Mouse (Mus musculus) CH12.LX (cell line): ENCODE results near the gene Tns3. TPM values are rescaled to one million over a fixed set of nuclear protein-coding genes. Genes with fewer than 3 reads are reported as not detected.

ENCODE experiments used
- DNase-seq: peaks from one replicate; pipeline ENCODE4 v3.0.0-alpha.2; 2013; ENCODE audit errors: extremely low read depth
- H3K27ac ChIP-seq: 2 replicates; pipeline ENCODE4 v1.5.1; 2012; ENCODE audit warnings: low read depth, mild to moderate bottlenecking, control low read depth, moderate library complexity; ENCODE audit not compliant: insufficient read depth
- H3K27me3 ChIP-seq: replicated peaks from 2 replicates; pipeline ENCODE3; 2012; ENCODE audit warnings: inconsistent platforms
- H3K36me3 ChIP-seq, 2 experiments: replicated peaks in 1 of 2; 2 replicates each; pipeline versions ENCODE3 to v1.6.1; 2012; ENCODE audit warnings: inconsistent platforms in 1 of 2, low read length in 1 of 2, mild to moderate bottlenecking in 1 of 2, mixed read lengths in 1 of 2, moderate library complexity in 1 of 2; ENCODE audit not compliant: control insufficient read depth in 1 of 2, insufficient read depth in 1 of 2
- H3K4me1 ChIP-seq, 2 experiments: 2 replicates each; pipeline ENCODE4 v1.6.1; 2012; ENCODE audit warnings: inconsistent platforms in 1 of 2, moderate library complexity in 1 of 2; ENCODE audit not compliant: insufficient read depth in 2 of 2, control insufficient read depth in 1 of 2
- H3K4me2 ChIP-seq: 2 replicates; pipeline ENCODE4 v1.6.1; 2012; ENCODE audit warnings: low read depth, mild to moderate bottlenecking, control low read depth; ENCODE audit not compliant: poor library complexity, insufficient read depth, severe bottlenecking
- H3K4me3 ChIP-seq, 3 experiments: fragments of 150-350 bp in 1 of 3; sonication (generic) in 1 of 3; replicated peaks in 1 of 3; 2 replicates each; pipeline versions ENCODE3 to v1.5.1; 2011 to 2012; ENCODE audit warnings: low read depth in 2 of 3, low read length in 2 of 3, mild to moderate bottlenecking in 2 of 3, moderate library complexity in 2 of 3, control low read depth in 1 of 3, improper control_type of control experiment in 1 of 3, inconsistent platforms in 1 of 3, mixed read lengths in 1 of 3; ENCODE audit not compliant: poor library complexity in 1 of 3
- H3K79me2 ChIP-seq: replicated peaks from 2 replicates; pipeline ENCODE4 v1.6.1; 2012; ENCODE audit warnings: mild to moderate bottlenecking, moderate library complexity; ENCODE audit not compliant: control insufficient read depth, poor library complexity, insufficient read depth, severe bottlenecking; ENCODE audit errors: extremely low read depth
- H3K9ac ChIP-seq: 2 replicates; pipeline ENCODE4 v1.6.1; 2012; ENCODE audit warnings: low read depth, mild to moderate bottlenecking, control low read depth, moderate library complexity; ENCODE audit not compliant: insufficient read depth
- H3K9me3 ChIP-seq: replicated peaks from 2 replicates; pipeline ENCODE3; 2012; ENCODE audit warnings: low read length, inconsistent platforms, mixed read lengths
- BHLHE40 ChIP-seq: IDR thresholded peaks from 2 replicates; pipeline ENCODE4 v1.6.1; 2011; ENCODE audit warnings: mild to moderate bottlenecking, low read depth, low read length, improper control_type of control experiment
- CHD2 ChIP-seq: IDR thresholded peaks from 2 replicates; pipeline ENCODE4 v1.6.1; 2011; ENCODE audit warnings: low read length, improper control_type of control experiment
- ETS1 ChIP-seq: conservative IDR thresholded peaks from 2 replicates; pipeline ENCODE4 v1.6.1; 2012; ENCODE audit warnings: low read depth, mild to moderate bottlenecking, inconsistent platforms, low read length, improper control_type of control experiment, moderate library complexity
- HCFC1 ChIP-seq: IDR thresholded peaks from 2 replicates; pipeline ENCODE4 v1.6.1; 2012; ENCODE audit warnings: low read depth, mild to moderate bottlenecking, inconsistent platforms, low read length, improper control_type of control experiment
- JUND ChIP-seq: conservative IDR thresholded peaks from 2 replicates; pipeline ENCODE4 v1.6.1; 2011; ENCODE audit warnings: low read depth, low read length, improper control_type of control experiment
- MAFK ChIP-seq: IDR thresholded peaks from 2 replicates; pipeline ENCODE4 v1.6.1; 2011; ENCODE audit warnings: low read length, improper control_type of control experiment; ENCODE audit not compliant: insufficient replicate concordance
- MXI1 ChIP-seq: IDR thresholded peaks from 2 replicates; pipeline ENCODE4 v1.6.1; 2011; ENCODE audit warnings: mild to moderate bottlenecking, low read depth, low read length, improper control_type of control experiment
- MYC ChIP-seq: IDR thresholded peaks from 2 replicates; pipeline ENCODE4 v1.6.1; 2011; ENCODE audit warnings: low read depth, mild to moderate bottlenecking, improper control_type of control experiment, low read length
- NELFE ChIP-seq: IDR thresholded peaks from 2 replicates; pipeline ENCODE4 v1.6.1; 2011; ENCODE audit warnings: low read depth, low read length, improper control_type of control experiment
- PAX5 ChIP-seq: IDR thresholded peaks from 2 replicates; pipeline ENCODE4 v1.6.1; 2012; ENCODE audit warnings: low read length, inconsistent platforms, mixed read lengths
- RAD21 ChIP-seq: IDR thresholded peaks from 2 replicates; pipeline ENCODE4 v1.6.1; 2011; ENCODE audit warnings: low read depth, mild to moderate bottlenecking, low read length, improper control_type of control experiment, moderate library complexity
- RCOR1 ChIP-seq: conservative IDR thresholded peaks from 2 replicates; pipeline ENCODE4 v1.6.1; 2012; ENCODE audit warnings: low read depth, mild to moderate bottlenecking, inconsistent platforms, low read length, improper control_type of control experiment
- SIN3A ChIP-seq: IDR thresholded peaks from 2 replicates; pipeline ENCODE4 v1.6.1; 2012; ENCODE audit warnings: low read length, improper control_type of control experiment, inconsistent platforms
- TBP ChIP-seq: conservative IDR thresholded peaks from 2 replicates; pipeline ENCODE4 v1.6.1; 2011; ENCODE audit warnings: low read depth, low read length, improper control_type of control experiment
- TCF12 ChIP-seq: IDR thresholded peaks from 2 replicates; pipeline ENCODE4 v1.6.1; 2014; ENCODE audit warnings: low read depth, mild to moderate bottlenecking, inconsistent platforms, low read length, improper control_type of control experiment
- ZKSCAN1 ChIP-seq: IDR thresholded peaks from 2 replicates; pipeline ENCODE4 v1.6.1; 2012; ENCODE audit warnings: low read depth, inconsistent platforms, low read length, improper control_type of control experiment, borderline replicate concordance
- ZMIZ1 ChIP-seq: IDR thresholded peaks from 2 replicates; pipeline ENCODE4 v1.6.1; 2012; ENCODE audit warnings: low read depth, mild to moderate bottlenecking, inconsistent platforms, low read length, improper control_type of control experiment
- ZNF384 ChIP-seq: IDR thresholded peaks from 2 replicates; pipeline ENCODE4 v1.6.1; 2012; ENCODE audit warnings: low read depth, low read length, improper control_type of control experiment, inconsistent platforms
- dilution Hi-C: fragments of 300-500 bp; cut with MboI; formaldehyde crosslinking; loops from 2 replicates; pipeline ENCODE4 v1.14.3; 2020; ENCODE audit warnings: low sequenced_read_pairs; ENCODE audit not compliant: extremely low pct_unique_long_range_greater_than_20kb, extremely low pct_ligation_motif_present
- in situ Hi-C: fragments of 300-500 bp; cut with MboI; formaldehyde crosslinking; loops from 3 replicates; pipeline ENCODE4 v1.14.3; 2019; ENCODE audit warnings: low sequenced_read_pairs, low pct_ligation_motif_present, low pct_unique_long_range_greater_than_20kb, mixed read lengths
- polyA plus RNA-seq: library from polyadenylated mRNA; unstranded; fragments of >175 nt; gene quantifications from 2 replicates; pipeline ENCODE4 v1.2.1, GENCODE M21; 2012; ENCODE audit warnings: low read depth; ENCODE audit not compliant: insufficient read length
- total RNA-seq, 2 experiments: library from RNA; depleted of rRNA; stranded (reverse); fragments of 300-350 nt in 1 of 2; fragments of >200 nt in 1 of 2; gene quantifications; 2 replicates each; pipeline ENCODE4 v1.2.3; 2012 to 2014

Tns3 gene
- total and polyA plus RNA-seq, 3 experiments = 0.03 to 1.3 (median 0.33) TPM

DNA sequence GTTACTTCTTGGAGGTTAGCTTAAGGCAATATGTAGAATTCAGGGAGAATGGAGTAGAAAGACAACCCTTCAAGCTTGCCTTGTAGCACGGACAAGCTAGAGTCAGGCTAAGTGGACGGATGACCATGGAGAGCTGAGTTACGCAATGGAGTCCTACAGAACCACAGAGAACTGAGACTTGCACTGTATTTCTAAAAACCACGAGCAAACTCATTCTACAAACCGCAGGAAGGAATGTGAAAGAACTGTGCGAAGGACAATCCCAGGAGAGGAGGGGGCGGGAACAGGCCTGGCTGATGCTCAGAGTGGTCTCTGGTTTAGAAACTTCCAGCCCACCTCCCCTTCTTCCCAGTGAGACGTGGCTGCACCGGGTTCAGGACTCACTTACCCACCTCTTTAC lies 225.3 kb downstream of the Tns3 start:
- H3K4me1 ChIP-seq = peaks cover 0 to 7% of the 10 kb centered on the region in 2 experiments; a peak in 2 of 4 replicates
- no peak for TF ChIP-seq BHLHE40
- TF ChIP-seq ETS1 = no peak
- no peak overlapping the region for H3K4me3 ChIP-seq
- H3K27me3 ChIP-seq = peaks cover 76% of the 10 kb centered on the region
- dilution Hi-C loops (no loop called here), in situ Hi-C loops (no loop called here)
- H3K9ac ChIP-seq = no peak overlapping the region
- no peak overlapping the region for H3K27ac ChIP-seq
- no peaks in the 10 kb centered on the region for H3K9me3 ChIP-seq
- DNase-seq = no peak
- no peaks in the 10 kb centered on the region for H3K79me2 ChIP-seq
- no peaks in the 10 kb centered on the region for H3K36me3 ChIP-seq
- no peak overlapping the region for H3K4me2 ChIP-seq

DNA sequence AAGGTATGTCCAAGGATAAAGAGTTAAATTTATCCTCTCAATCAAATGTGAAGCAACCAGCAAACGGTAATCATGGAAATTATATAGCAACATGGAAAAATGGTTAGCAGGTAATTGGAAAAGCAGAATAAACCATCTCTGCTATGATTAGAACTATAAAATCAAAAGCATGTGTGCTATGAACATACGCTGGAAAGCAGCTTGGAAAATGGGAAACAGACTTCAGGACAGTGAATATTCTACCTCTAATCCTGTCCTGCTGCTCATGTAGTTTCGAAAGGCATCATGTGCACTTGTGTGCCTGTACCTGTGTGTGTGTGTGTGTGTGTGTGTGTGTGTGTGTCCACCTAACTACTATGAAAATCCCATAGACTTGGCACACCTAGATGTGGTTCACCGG lies 226.1 kb downstream of the Tns3 start:
- no peak for TF ChIP-seq ETS1
- no peak for TF ChIP-seq MXI1
- no peak for TF ChIP-seq TCF12
- TF ChIP-seq NELFE = no peak
- TF ChIP-seq RAD21 = no peak
- TF ChIP-seq, all 38 proteins: peak for 0
- no peaks in the 10 kb centered on the region for H3K79me2 ChIP-seq
- dilution Hi-C loops = no loop called here
- no peaks in the 10 kb centered on the region for H3K36me3 ChIP-seq
- no peak overlapping the region for H3K4me3 ChIP-seq
- no peak for DNase-seq
- H3K27me3 ChIP-seq = peaks cover 76% of the 10 kb centered on the region
- no peaks in the 10 kb centered on the region for H3K9me3 ChIP-seq
- in situ Hi-C loops = no loop called here
- H3K9ac ChIP-seq = no peak overlapping the region
- H3K4me1 ChIP-seq = peaks cover 0 to under 1% of the 10 kb centered on the region in 2 experiments; a peak in 2 of 4 replicates
- no peak overlapping the region for H3K27ac ChIP-seq
- no peak overlapping the region for H3K4me2 ChIP-seq

DNA sequence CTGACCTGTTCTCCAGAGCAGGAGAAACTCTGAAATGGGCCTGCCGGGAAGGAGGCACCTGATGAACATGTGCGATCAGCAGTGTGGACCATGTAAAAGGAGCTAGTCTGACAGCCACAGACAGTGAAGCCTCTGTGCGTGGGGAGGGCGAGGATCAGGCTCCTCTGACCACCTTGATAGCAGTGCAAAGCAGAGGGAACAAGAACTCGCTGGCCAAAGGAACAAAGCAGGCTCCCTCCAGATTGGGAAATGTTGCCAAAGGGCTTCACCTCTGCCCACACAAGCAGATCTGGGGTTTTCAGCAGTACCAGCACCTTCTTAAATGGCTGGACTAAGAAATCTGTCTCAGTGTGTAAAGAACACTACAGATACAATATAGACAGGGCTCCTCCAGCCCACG lies 229.2 kb downstream of the Tns3 start:
- Histone ChIP-seq H3K36me3 (no peaks in the 10 kb centered on the region), H3K27ac (no peak overlapping the region), H3K79me2 (no peaks in the 10 kb centered on the region), H3K4me2 (no peak overlapping the region), H3K9ac (no peak overlapping the region), H3K27me3 (peaks cover 72% of the 10 kb centered on the region), H3K4me1 (no peaks in the 10 kb centered on the region), H3K4me3 (no peak overlapping the region), H3K9me3 (no peaks in the 10 kb centered on the region)
- TF ChIP-seq JUND (no peak), RAD21 (no peak), HCFC1 (no peak), RCOR1 (no peak), MXI1 (no peak), SIN3A (no peak), ZKSCAN1 (no peak), CHD2 (no peak), ZNF384 (no peak), ZMIZ1 (no peak), MAFK (no peak), MYC (no peak), TBP (no peak), PAX5 (no peak)
- no peak for DNase-seq
- dilution Hi-C loops = no loop called here
- in situ Hi-C loops = no loop called here
